Mouse (Mus musculus) small intestine, adult 2 months (tissue): ENCODE measurements around the gene Hist1h3a.

Experiments
- CTCF ChIP-seq: fragments of 200-500 bp; IDR thresholded peaks from 2 replicates; pipeline ENCODE4 v1.5.1; 2012; ENCODE audit warnings: low read depth, mild to moderate bottlenecking, control low read depth, inconsistent platforms, low read length, moderate library complexity, mixed read lengths; ENCODE audit not compliant: insufficient replicate concordance, insufficient read length; ENCODE audit errors: extremely low read depth
- POLR2A ChIP-seq: fragments of 200-500 bp; IDR thresholded peaks from 2 replicates; pipeline ENCODE4 v1.6.1; 2012; ENCODE audit warnings: low read depth, mild to moderate bottlenecking, control low read depth, inconsistent platforms, low read length, moderate library complexity

GRCm38 (mm10) chr13:23755000-23755399, 7.2 kb downstream of the Hist1h3a start:
- TF ChIP-seq POLR2A (no peak), CTCF (no peak)
